Mouse (Mus musculus) intestine, embryonic 14.5 days (tissue): ENCODE measurements around the gene Dao. TPM values are rescaled to one million over a fixed set of nuclear protein-coding genes. Genes with fewer than 3 reads are reported as not detected.

Experiments
- ATAC-seq: fragments of 200-750 bp; cut with Nextera tagmentation; replicated peaks from 2 replicates; pipeline ENCODE4 v1.8.0; 2017; ENCODE audit warnings: low read depth, moderate number of reproducible peaks, moderate TSS enrichment, moderate library complexity; ENCODE audit not compliant: low FRiP score, low TSS enrichment
- DNase-seq: peaks from one replicate; pipeline ENCODE4 v3.0.0-alpha.2; 2018; ENCODE audit warnings: low spot score
- H3K27ac ChIP-seq: fragments of 300-500 bp; sonication (generic); 2 replicates; pipeline ENCODE4 v1.5.1; 2014; ENCODE audit warnings: low read depth, mild to moderate bottlenecking, control low read depth
- H3K27me3 ChIP-seq: fragments of 300-500 bp; sonication (generic); replicated peaks from 2 replicates; pipeline ENCODE4 v1.6.1; 2014; ENCODE audit warnings: low read length, control low read depth; ENCODE audit not compliant: control insufficient read depth, insufficient read depth
- H3K36me3 ChIP-seq: fragments of 300-500 bp; sonication (generic); 2 replicates; pipeline ENCODE4 v1.6.1; 2014; ENCODE audit warnings: low read length, control low read depth; ENCODE audit not compliant: control insufficient read depth, insufficient read depth
- H3K4me1 ChIP-seq: fragments of 300-500 bp; sonication (generic); replicated peaks from 2 replicates; pipeline ENCODE4 v1.6.1; 2014; ENCODE audit warnings: low read length, control low read depth, mixed read lengths; ENCODE audit not compliant: control insufficient read depth, insufficient read depth
- H3K4me2 ChIP-seq: fragments of 300-500 bp; sonication (generic); 2 replicates; pipeline ENCODE4 v1.6.1; 2014; ENCODE audit warnings: low read length
- H3K4me3 ChIP-seq: fragments of 300-500 bp; sonication (generic); 2 replicates; pipeline ENCODE4 v1.5.1; 2014; ENCODE audit warnings: low read depth, low read length, control low read depth, mixed read lengths
- H3K9ac ChIP-seq: fragments of 300-500 bp; sonication (generic); 2 replicates; pipeline ENCODE4 v1.6.1; 2014; ENCODE audit warnings: mild to moderate bottlenecking, low read length
- H3K9me3 ChIP-seq: fragments of 300-500 bp; sonication (generic); 2 replicates; pipeline ENCODE4 v1.6.1; 2016; ENCODE audit warnings: low read length, control low read depth; ENCODE audit not compliant: control insufficient read depth
- WGBS: fragments of 180-500 bp; shearing (Covaris S2); extraction: QIAGEN DNeasy Blood & Tissue Kit; methylation state at CpG from one replicate; pipeline ENCODE4 v1.1.7; 2014; 5-methylcytosine and 5-hydroxymethylcytosine counted together
- polyA plus RNA-seq: library from polyadenylated mRNA; unstranded; fragments of >200 nt; fragmentation: Nextera tagmentation; extraction: Ambion mirVana; gene quantifications from 2 replicates; pipeline ENCODE4 v1.2.1, GENCODE M21; 2014

Gene Dao
- polyA plus RNA-seq, 1 experiment from 2014 or later, result 5.1 TPM

DNA sequence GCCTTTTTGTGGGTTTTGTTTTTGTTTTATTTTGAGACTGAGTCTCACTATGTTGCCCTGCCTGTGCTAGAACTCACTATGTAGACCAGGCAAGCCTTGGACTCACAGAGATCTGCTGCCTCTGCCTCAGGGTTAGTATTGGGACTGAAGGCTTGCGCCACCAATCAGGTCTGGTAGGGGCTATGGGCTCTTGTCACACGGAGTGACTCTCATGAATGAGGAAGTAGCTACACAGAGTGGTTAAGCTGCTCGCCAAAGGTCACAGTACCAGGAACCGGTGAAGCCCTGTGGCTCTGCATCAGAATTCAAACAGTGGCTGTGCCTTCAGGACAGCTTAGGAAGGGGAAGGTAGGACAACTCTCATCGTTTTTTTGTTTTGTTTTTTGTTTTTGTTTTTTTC, 4.1 kb upstream of the Dao start:
- Histone ChIP-seq H3K27me3 (no peaks in the 10 kb centered on the region), H3K9me3 (no peaks in the 10 kb centered on the region), H3K36me3 (no peaks in the 10 kb centered on the region), H3K27ac (no peak overlapping the region), H3K4me2 (no peak overlapping the region), H3K4me3 (no peak overlapping the region), H3K9ac (no peak overlapping the region), H3K4me1 (peaks cover 7% of the 10 kb centered on the region; the same call in 1 of the 2 replicates)
- WGBS, result 64% methylated on average over 5 of the region's 5 CpGs
- DNase-seq, result no peak
- ATAC-seq, result no peak

DNA sequence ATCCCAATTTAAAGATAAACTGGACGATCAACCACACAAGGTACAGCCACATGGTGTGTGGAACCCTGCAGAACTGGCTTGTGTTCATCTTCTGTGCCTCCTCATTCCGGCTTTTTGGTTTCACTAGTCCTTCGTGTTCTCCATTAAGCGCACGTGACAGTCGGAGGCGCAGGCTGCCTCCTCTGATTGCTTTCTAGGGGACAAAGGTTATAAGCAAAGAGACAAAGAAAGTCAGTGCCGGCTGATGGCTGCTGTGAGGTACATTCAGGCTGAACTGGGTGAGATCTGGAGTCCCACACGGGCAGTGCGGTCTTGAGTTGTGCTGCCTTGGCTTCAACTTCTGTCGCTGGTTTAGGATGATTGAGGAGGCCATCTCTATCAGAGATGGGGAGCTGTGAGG, 1.1 kb downstream of the Dao start:
- Histone ChIP-seq H3K4me3 (no peak overlapping the region), H3K27ac (no peak overlapping the region), H3K27me3 (no peaks in the 10 kb centered on the region), H3K36me3 (no peaks in the 10 kb centered on the region), H3K4me2 (no peak overlapping the region), H3K4me1 (no peaks in the 10 kb centered on the region), H3K9ac (no peak overlapping the region), H3K9me3 (no peaks in the 10 kb centered on the region)
- DNase-seq (no peak), ATAC-seq (no peak)
- WGBS, result 57% methylated on average over 11 of the region's 11 CpGs

DNA sequence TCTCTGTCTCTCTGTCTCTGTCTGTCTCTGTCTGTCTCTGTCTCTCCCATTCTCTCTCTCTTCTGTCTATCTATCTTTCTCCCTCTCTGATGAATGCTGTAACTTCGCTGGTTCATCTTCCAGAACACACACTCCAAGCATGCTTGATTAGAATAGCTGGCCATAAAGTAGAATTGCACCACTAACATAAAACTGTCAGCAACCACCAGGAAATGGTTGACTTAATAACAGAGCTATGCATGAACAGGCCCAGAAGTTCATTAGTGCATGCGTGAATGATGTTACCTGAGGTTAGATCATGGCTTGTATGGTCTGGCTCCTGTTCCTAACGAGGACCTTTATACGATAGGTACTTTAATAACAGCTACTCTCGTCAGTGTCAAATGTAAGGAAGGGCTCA, 1.6 kb downstream of the Dao start:
- no peaks in the 10 kb centered on the region for H3K27me3 ChIP-seq
- H3K9ac ChIP-seq, result no peak overlapping the region
- H3K4me3 ChIP-seq, result no peak overlapping the region
- H3K4me2 ChIP-seq, result no peak overlapping the region
- H3K36me3 ChIP-seq, result no peaks in the 10 kb centered on the region
- no peaks in the 10 kb centered on the region for H3K4me1 ChIP-seq
- no peaks in the 10 kb centered on the region for H3K9me3 ChIP-seq
- no peak; the same call in 1 of the 2 replicates for ATAC-seq
- 50% methylated on average over 5 of the region's 5 CpGs for WGBS
- H3K27ac ChIP-seq, result no peak overlapping the region
- DNase-seq, result no peak

DNA sequence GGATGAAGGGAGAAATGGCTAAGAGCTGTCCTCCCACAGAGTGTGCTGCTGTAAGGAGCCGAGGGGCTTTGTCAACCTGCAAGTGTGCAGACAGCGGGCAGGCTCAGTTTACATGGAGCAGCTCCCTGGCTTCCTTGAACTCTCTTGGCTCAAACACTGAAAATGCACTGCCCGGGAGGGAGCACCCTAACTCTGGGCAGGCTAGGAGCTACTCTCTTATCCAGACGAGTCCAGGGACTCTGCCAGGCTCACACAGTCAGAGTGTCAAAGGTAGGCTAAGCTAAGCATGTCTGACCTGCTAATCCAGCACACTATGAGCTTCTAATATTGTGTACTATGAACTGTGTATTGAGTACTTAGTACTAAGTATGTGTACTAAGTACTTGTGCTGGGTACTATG, 3.5 kb downstream of the Dao start:
- DNase-seq, result no peak
- Histone ChIP-seq H3K4me3 (no peak overlapping the region), H3K36me3 (no peaks in the 10 kb centered on the region), H3K27me3 (no peaks in the 10 kb centered on the region), H3K9ac (no peak overlapping the region), H3K27ac (no peak overlapping the region), H3K9me3 (no peaks in the 10 kb centered on the region), H3K4me2 (no peak overlapping the region), H3K4me1 (no peaks in the 10 kb centered on the region)
- ATAC-seq, result no peak
- WGBS, result 69% methylated on average over 4 of the region's 4 CpGs

DNA sequence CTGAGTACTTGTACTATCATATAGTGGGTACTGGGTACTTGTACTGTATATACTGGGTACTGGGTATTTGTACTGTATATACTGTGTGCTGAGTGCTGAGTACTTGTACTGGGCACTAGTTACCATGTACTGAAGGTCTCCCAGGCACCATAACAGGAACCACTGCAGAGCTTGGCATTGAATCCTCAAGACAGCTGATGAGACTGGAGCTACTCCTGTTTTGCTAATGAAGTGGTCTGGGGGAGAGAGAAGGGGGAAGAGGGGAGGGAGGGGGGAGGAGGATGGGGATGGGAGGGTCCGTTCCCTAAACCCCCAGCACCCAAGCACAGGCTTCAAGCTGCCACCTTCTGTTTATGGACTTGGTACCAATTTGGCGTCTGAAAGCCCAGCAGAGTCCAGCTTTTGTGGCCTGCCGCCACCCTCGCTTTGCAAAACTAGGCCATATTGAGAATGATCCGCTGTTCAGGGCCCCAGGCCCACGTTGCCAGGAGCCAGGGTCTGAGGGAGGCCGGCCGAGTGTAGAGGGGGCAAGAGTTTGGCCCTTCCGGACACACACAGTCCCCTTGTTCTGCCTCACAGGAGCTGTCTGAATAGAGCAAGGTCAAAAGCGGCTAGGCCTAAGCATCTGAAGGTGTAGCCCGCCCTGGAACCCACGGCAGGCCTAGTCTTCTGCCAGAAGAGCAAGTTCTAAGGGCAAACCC, 4.4 kb downstream of the Dao start:
- no peak for ATAC-seq
- whole genome bisulfite sequencing, result 83% methylated on average over 12 of the region's 12 CpGs

DNA sequence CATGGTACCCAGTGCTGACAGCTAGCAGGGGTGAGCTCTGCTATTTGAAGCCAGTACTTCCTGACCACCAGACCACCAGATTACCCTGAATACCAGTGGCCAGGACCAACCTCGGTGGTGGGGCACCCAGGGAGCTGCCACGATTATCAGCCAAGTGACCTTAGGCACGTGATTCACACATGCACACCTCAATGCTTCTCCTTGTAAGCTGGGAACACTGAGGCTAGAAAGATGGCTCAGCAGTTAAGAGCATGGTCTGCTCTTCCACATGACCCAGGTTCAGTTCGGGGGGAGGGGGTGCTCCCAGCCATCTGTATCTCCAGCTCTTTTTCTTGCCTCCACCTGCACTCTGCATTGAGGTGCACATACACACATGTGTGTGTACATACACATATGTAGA, 5.5 kb downstream of the Dao start:
- Histone ChIP-seq H3K27me3 (no peaks in the 10 kb centered on the region), H3K27ac (no peak overlapping the region), H3K4me3 (no peak overlapping the region), H3K4me2 (no peak overlapping the region), H3K36me3 (no peaks in the 10 kb centered on the region), H3K9me3 (no peaks in the 10 kb centered on the region), H3K9ac (no peak overlapping the region), H3K4me1 (no peaks in the 10 kb centered on the region)
- ATAC-seq (no peak), DNase-seq (no peak)
- 71% methylated on average over 4 of the region's 4 CpGs for WGBS

More for the DNA sequence above, 4.4 kb downstream of the Dao start:
- no peaks in the 10 kb centered on the region for H3K27me3 ChIP-seq
- H3K27ac ChIP-seq, result no peak overlapping the region
- H3K36me3 ChIP-seq, result no peaks in the 10 kb centered on the region
- DNase-seq, result no peak
- no peak overlapping the region for H3K4me3 ChIP-seq
- no peaks in the 10 kb centered on the region for H3K9me3 ChIP-seq
- no peak overlapping the region for H3K9ac ChIP-seq
- H3K4me2 ChIP-seq, result no peak overlapping the region
- H3K4me1 ChIP-seq, result no peaks in the 10 kb centered on the region

DNA sequence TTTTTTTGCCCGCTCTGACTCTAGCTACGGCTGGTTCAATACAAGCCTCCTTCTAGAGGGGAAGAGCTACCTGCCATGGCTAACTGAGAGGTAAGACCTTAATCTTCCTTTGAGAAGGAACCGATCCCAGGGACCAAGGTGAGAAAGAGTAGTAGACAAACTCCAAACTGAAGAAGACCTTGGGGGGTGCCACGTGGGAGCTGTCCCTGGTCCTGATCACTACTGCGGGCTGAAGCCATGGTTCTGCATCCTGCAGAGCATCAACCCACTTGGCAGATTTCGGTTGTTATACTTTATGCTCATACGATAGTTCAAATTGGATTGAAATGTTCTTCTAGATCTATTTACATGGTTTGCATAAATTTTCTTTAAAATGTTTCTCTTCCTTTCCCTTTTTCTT, 11.6 kb downstream of the Dao start:
- WGBS, result 69% methylated on average over 7 of the region's 7 CpGs
- Histone ChIP-seq H3K4me3 (no peak overlapping the region), H3K4me2 (no peak overlapping the region), H3K4me1 (no peaks in the 10 kb centered on the region), H3K9ac (no peak overlapping the region), H3K9me3 (no peaks in the 10 kb centered on the region), H3K27ac (no peak overlapping the region), H3K36me3 (no peaks in the 10 kb centered on the region), H3K27me3 (no peaks in the 10 kb centered on the region)
- no peak for ATAC-seq
- DNase-seq, result peak; percentile 74

DNA sequence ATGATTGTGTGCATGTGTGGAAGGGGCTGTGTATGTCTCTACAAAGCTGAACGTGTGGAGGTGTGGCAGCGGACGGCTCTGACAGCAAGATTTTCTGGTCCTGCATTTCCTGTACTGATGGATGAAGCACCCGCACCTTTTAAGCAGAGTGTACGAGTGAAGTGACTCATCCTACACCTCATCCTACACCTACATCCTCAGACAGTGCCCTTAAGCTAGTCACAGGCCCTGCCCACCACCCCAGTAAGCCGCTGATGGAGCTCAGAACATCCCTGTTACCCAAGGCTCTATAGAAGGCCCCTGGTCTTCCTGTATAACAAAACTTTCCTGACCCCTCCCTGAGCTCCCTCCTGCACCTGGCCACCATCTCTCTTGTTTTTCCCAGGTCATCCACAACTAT, 20.9 kb downstream of the Dao start:
- Histone ChIP-seq H3K4me1 (peaks cover 8% of the 10 kb centered on the region; the same call in 1 of the 2 replicates), H3K9ac (no peak overlapping the region), H3K9me3 (no peaks in the 10 kb centered on the region), H3K36me3 (no peaks in the 10 kb centered on the region), H3K4me2 (no peak overlapping the region), H3K4me3 (no peak overlapping the region), H3K27ac (no peak overlapping the region), H3K27me3 (no peaks in the 10 kb centered on the region)
- 57% methylated on average over 6 of the region's 6 CpGs for WGBS
- DNase-seq, result no peak
- ATAC-seq, result no peak

DNA sequence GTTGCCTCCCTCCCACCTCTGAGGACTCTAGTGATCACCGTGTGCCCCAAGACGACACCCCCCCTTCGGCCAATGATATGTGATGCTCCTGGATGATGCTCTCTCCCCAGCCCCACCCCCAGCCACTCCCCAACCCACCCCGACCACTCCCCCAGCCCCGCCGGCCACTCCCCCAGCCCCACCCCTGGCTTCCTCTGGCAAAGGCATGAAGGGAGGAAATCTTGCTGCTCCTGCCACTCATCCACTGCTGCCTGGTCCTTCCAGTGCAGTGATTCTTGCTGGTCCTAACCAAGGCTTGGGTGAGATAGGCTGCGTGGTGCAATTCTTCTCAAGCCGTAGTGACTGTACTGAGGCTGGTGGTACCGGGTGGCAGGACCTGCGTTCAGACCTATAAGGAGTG, 21.4 kb downstream of the Dao start:
- DNase-seq (no peak), ATAC-seq (0 out of 2 replicates have a peak, but pooled peaks have one; percentile 27)
- no peaks in the 10 kb centered on the region for H3K27me3 ChIP-seq
- no peaks in the 10 kb centered on the region for H3K36me3 ChIP-seq
- WGBS, result 8% methylated on average over 10 of the region's 10 CpGs
- no peaks in the 10 kb centered on the region for H3K9me3 ChIP-seq
- H3K27ac ChIP-seq, result no peak overlapping the region
- H3K4me2 ChIP-seq, result no peak overlapping the region
- H3K9ac ChIP-seq, result no peak overlapping the region
- no peak overlapping the region for H3K4me3 ChIP-seq
- peaks cover 8% of the 10 kb centered on the region; the same call in 1 of the 2 replicates for H3K4me1 ChIP-seq
